Mouse (Mus musculus) frontal cortex, adult 2 months (tissue): ENCODE results near the gene Vmn2r1. TPM values are rescaled to one million over a fixed set of nuclear protein-coding genes. Genes with fewer than 3 reads are reported as not detected.

Experiments used
- DNase-seq, 2 experiments: peaks; one replicate each; pipeline ENCODE4 v3.0.0; 2022; ENCODE audit warnings: low spot score in 1 of 2; ENCODE audit errors: extremely low spot score in 1 of 2
- polyA plus RNA-seq: library from polyadenylated mRNA; depleted of rRNA; stranded (reverse); fragments of >200 nt; gene quantifications from 2 replicates; pipeline ENCODE4 v1.2.3, GENCODE M21; 2012; rRNA removed

Gene Vmn2r1
- 0.92 and 0.94 TPM in 2 replicates for polyA plus RNA-seq

GRCm38 (mm10) chr3:64081247-64081646, at the start of gene Vmn2r1:
TSS of gene Vmn2r1 (plus strand) at chr3:64081547.
- DNase-seq, result no peak

GRCm38 (mm10) chr3:64038136-64038841, 43.1 kb upstream of the Vmn2r1 start:
- DNase-seq, result no peak

DNA sequence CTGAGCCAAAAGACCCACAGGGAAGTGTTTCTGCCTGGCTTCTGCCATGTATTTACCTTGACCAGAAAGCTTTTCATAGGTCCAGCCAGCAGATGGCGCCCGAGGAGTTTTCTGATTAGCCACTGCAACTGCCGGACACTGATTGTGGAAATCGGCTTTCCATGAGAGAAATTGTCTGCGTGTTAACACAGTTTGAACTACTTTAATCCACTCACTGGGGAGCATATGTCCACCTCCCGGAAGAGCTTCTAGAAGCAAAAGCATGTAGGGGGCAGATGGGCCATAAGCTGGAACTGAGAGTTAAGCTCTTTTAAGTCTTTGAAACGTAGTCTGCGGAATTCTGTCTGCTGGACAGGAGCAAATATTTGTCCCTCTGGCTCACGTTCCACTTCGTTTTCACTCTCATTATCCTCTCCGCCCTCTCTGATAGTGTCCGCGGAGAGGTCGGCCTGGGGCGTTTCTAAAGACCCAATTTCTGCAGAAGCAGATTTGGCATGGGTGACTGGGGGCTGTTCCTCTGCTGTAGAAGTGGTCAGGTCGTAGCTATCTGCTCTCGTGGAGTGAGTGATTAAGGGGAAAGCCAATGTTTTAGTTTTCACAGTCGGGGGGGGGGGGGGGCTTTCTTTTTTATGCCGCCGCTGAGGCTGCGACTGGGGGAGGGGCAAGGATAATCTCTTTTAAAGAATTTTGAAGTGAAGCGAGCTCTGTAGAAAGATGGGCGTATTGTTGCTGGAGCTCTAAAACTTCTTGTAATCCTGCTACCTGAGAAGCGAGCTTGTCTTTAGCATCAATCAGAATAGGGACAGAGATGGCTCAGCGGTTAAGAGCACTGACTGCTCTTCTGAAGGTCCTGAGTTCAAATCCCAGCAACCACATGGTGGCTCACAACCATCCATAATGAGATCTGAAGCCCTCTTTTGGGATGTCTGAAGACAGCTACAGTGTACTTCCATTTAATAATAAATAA, 41.2 kb upstream of the Vmn2r1 start:
- DNase-seq, result peak; percentile 53 to 94

DNA sequence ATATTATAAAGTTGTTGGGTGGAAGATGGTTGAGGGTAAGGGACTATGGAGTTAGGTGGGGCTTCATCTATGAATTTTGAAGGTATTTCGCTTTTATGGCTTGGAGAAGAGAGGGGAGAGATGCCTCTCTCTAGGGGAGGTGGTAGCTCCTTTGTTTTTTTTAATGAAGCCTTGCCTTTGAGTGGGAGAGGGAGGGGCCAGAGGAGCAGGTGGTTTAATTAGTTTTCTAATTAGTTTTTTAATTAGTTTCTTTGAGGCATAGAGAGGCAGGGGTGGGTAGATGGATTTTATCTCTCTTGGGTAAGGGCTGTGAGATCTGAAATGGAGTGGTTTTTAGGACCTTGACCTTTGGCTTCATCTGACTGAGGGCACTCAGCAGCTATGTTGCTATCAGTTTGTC, 31.4 kb downstream of the Vmn2r1 start:
- no peak for DNase-seq

GRCm38 (mm10) chr3:64113352-64114046, 32.2 kb downstream of the Vmn2r1 start:
- peak in 1 of 2 experiments; percentile 4 for DNase-seq

DNA sequence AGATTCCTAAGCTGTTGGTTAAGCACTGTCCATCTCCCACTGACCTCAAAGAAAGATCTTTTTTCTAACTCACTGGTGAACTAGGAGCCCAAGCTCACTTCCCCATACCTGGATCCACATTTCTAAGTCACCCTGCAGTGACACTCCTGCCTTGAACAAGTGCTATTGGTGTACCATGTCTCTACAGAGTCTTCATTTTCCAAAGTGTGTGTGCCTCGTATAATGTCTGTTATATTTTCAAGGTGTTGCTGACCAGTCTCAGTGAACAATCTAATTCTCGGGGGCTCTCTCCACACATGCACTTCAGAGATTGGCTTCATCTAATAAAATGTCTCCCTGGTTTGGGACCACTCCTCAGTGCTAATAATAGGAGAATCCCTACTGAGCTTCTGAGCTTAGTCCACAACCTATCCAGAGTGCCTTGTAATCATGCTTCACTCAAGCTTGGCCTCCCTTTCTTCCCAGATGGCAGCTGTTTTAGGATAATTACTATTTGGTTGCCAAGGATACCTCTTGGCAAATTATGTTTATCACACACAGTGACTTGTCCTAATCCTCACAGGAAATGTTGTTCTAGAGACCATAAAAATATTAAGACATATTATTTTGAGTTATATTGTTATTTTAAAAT, 60.6 kb downstream of the Vmn2r1 start, which contains the start of gene Vmn2r2:
TSS of gene Vmn2r2 (minus strand) at position 51 of the 631 bp plus-strand sequence.
- no peak for DNase-seq

Other genes with a start within 250 kb of the Vmn2r1 start
- gene Plch1, start 182.1 kb upstream of the Vmn2r1 start, polyA plus RNA-seq, result 4.9 and 5.7 TPM in 2 replicates
- gene E130311K13Rik, start 152.1 kb upstream of the Vmn2r1 start, polyA plus RNA-seq, result 9.6 and 11.3 TPM in 2 replicates
- 18.2 and 18.8 TPM in 2 replicates for gene Slc33a1, start 116.8 kb upstream of the Vmn2r1 start, polyA plus RNA-seq
- 17.1 and 19.3 TPM in 2 replicates for gene Gmps, start 105.4 kb upstream of the Vmn2r1 start, polyA plus RNA-seq
- gene Vmn2r2, start 60.4 kb downstream of the Vmn2r1 start, polyA plus RNA-seq, result 0.04 and 0.06 TPM in 2 replicates
- under 0.01 TPM in 1 of 2 replicates, not detected in the other for gene Vmn2r3, start 208.2 kb downstream of the Vmn2r1 start, polyA plus RNA-seq